Mouse (Mus musculus) intestine, embryonic 16.5 days (tissue): ENCODE results near the gene Tm9sf3. TPM values are rescaled to one million over a fixed set of nuclear protein-coding genes. Genes with fewer than 3 reads are reported as not detected.

Experiments used
- polyA plus RNA-seq: library from polyadenylated mRNA; unstranded; fragments of >200 nt; fragmentation: Nextera tagmentation; extraction: Ambion mirVana; gene quantifications from 2 replicates; pipeline ENCODE4 v1.2.1, GENCODE M21; 2015

The Tm9sf3 gene
- polyA plus RNA-seq, 1 experiment from 2014 or later: 130 TPM

Other genes with a start within 250 kb of the Tm9sf3 start
- gene Dntt, start 234.7 kb downstream of the Tm9sf3 start, polyA plus RNA-seq: not detected in 2 replicates
- gene Opalin, start 186.9 kb downstream of the Tm9sf3 start, polyA plus RNA-seq: not detected in 2 replicates
- 0.06 and 0.10 TPM in 2 replicates for gene Tll2, start 57.2 kb downstream of the Tm9sf3 start, polyA plus RNA-seq
- gene Pik3ap1, start 121.1 kb upstream of the Tm9sf3 start, polyA plus RNA-seq: 5.7 and 5.9 TPM in 2 replicates
- gene Lcor, start 218.6 kb upstream of the Tm9sf3 start, polyA plus RNA-seq: 19.0 and 20.8 TPM in 2 replicates